Mouse (Mus musculus): ENCODE data around the gene Sdf4.

Gene Sdf4

DNA sequence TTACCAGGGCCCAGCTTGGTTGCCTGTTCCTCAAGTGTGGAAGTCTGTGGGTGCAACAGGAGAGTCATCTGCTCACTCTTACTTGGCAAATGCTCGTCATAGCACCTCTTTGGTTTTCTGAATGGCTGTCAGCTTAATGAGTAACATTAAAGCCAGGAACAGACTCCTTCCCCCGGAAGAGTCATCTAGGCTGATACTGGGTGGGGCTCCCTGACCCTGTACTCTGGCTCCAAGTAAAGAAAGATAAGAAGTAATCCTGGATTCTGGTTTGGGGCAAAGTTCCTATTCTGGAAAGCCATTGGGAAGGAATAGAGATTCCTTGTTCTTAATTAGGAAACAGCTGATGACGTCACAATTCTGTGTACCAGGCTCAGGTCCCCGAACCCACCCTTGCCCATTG is 61.5 kb downstream of the Sdf4 start:
- DNase-seq (ENCODE audit: low read depth, low spot score), result no peak

DNA sequence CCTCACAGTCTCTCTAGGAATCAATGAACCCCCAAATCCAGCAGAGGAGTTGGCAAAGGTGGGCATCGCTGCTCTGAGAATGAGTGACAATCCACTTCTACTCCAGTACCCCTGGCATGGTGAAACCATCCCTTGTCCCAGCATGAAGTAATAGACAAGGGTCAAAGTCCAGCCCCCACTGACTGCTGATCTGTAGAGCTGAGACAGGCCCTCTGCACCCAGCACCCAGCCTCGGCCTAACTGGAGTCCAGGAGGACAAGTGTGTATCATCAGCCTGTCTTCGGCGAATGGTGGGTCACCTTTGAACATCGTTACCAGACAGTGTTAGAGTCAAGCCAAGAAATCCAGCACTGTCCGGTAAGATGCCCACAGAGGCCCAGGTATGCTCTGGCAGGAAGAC is 61.9 kb downstream of the Sdf4 start:
- DNase-seq (ENCODE audit: low read depth, low spot score), result no peak

DNA sequence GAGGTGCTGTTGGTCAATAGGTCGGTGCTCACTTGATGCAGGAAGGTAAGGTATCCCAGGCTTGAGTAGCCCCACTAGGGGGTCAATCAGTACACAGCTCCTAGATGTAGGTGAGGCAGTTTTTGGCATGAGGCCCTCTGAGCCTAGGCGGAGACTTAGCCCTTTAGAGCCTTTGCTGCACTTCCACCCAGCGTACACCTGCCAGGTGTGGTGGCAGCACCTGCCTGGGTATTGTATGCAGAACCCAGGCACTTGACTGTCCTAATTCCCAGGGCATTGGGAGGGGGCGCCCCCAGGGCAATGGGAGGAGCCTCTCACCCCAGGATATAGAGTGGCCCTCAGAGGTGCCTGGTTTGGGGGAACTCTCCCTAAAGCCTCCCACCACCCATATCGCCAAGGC is 62.5 kb downstream of the Sdf4 start:
- DNase-seq (ENCODE audit: low read depth, low spot score), result no peak

DNA sequence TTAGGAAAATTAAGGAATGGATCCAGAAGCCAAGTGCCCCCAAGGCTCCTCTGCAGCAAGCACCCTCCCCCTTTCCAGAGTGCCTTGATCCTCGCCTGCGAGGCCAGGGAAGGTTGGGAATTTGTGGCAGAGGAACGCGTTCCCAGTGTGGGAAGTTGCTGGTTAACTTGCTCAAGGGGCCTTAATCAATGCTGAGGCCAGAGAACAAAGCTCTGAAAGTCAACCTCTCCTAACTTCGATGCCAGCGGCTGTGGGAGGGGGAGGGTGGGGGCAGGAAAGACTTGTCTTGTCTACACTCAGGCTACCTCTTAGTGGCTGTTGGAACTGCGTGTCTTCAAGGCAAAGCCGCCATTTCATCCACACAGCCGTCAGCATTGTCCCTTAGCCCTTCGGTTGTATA is 65.0 kb downstream of the Sdf4 start:
- DNase-seq (ENCODE audit: low read depth, low spot score), result no peak

DNA sequence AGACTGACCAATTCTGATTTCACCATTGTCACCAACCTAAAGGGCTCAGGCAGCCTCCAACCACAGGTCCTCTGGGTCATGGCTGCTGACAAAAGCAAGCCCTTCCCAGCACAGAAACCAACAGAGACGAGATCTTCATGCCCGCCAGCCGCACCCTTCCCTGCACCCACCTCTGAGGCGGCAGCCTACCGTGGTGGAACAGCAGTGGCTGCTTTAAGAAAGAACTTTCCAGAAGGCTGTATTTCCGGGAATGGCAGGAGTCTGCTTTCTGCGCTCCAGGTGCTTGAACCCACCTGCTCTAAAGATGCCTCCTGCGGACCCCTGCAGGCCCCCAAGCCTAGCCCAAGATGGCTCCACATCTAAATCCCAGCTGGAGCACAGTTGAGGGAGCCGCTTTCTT is 66.2 kb downstream of the Sdf4 start:
- no peak for DNase-seq (ENCODE audit: low read depth, low spot score)

DNA sequence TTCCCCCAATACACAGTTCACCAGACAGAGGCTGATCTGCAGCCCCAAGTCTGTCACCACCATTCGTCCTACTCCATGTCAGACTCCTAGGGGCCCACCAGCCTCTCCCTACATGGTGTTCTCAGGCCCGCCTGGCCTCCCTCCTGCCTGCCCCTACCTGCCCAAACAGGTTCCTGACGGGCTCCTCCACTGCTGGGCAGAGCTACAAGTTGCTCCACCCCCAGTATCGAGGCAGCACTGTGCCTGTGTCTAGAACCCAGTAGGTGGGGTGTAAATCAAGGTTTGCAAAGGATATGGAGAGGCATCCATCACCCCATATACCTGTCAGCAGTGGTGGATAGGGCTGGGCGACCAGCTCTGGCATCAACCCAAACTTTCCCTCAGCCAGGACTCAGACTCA is 66.6 kb downstream of the Sdf4 start, which contains the start of gene Ttll10:
Gene Ttll10, minus strand, starts transcription at position 154 of the 400 bp plus-strand sequence.
- no peak for DNase-seq (ENCODE audit: low read depth, low spot score)

DNA sequence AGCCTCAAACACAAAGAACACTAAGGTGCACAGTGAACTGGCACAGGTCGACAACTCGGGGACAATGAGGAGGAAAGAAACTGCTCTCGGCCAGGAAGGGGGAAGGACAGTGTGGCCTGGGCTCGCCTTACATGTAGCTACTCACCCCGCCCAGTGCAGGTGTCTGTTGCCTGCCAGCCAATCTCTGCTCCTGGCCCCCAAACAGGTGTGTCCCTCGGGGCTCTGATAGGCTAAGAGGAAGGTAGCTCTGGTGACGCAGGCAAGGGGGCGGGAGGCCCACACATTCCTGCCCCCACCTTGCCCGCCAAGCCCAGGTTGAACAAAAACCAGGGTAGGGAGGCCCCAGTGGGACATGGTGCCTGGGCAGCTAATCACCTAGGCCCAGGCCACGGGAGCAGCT is 67.0 kb downstream of the Sdf4 start:
- DNase-seq (ENCODE audit: low read depth, low spot score), result no peak

Data from c-Kit-negative CD71-positive TER-119-positive erythroid progenitor cells, embryonic 14.5 days (primary cell).